Mouse (Mus musculus) inflammation-experienced regulatory T-cells, adult 6 months (primary cell): Measurements from ENCODE around the gene Eef1akmt4. TPM values are rescaled to one million over a fixed set of nuclear protein-coding genes. Genes with fewer than 3 reads are reported as not detected.

Experiments used
- ATAC-seq: one replicate; pipeline ENCODE4 v1.8.0; 2017
- polyA plus RNA-seq, 3 experiments: library from polyadenylated mRNA; unstranded; fragments of 100-300 nt; shearing (Covaris generic); gene quantifications; one replicate each; pipeline ENCODE4 v1.2.1; 2017

The Eef1akmt4 gene
- 10 to 100 TPM; 12.0 to 19.3 (median 18.7) TPM for polyA plus RNA-seq

GRCm38 (mm10) chr16:20611357-20612227 is at the start of gene Eef1akmt4, which contains the start of the genes Gm49333 and Alg3:
Gene Eef1akmt4, plus strand, starts transcription at chr16:20611593.
Gene Gm49333, plus strand, starts transcription at chr16:20611610.
Gene Alg3, minus strand, starts transcription at chr16:20611735.
- ATAC-seq: peak; percentile 96

DNA sequence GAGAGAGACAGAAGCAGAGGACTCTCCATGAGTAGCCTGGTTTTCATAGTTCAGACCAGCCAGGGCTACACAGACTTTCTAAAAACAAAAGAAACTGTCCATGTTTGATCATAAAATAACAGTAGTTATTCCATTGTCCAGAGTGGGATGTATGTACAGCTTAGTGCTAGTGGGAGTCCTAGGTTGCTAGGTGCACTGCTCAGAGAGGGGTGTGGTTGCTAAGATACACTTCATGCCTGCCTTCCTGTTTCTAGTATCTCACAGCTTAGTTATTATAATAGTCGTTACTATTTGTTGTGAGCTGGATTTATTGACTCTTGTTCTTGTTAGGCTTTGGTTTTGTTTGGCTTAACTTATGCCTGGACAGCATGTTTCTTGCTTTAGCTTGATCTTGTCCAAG is 46.3 kb upstream of the Eef1akmt4 start:
- ATAC-seq: no peak

DNA sequence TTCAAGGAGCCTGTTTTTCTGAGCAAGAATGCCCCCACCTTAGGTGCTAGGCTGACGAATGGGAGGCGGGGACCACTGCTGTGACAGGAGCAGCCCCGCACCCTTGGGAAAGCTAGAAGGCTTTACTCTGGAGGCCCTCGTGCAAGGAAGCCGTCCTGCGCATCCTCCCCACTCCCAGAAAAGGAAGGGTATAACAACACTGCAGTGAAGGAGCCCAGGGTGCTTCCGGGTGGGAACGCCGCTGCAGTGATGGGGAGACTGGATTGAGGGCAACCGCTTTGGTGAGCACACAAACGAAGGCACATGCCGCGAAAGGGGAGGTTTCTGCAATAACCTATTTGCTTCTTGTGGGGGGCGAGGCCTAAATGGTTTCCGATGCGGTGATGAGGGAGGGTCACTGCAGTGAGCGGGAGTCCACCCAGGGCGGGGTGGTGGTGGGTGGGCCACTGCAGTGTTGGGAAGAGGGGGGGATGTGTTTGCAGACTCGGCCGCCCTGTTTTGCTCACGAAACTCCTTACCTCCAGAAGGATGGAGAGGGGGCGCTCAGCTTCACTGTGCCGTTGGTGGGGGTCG is 21.9 kb upstream of the Eef1akmt4 start, which contains the start of gene Vwa5b2:
Vwa5b2 (plus strand) TSS at position 106 of the 573 bp plus-strand sequence.
- no peak for ATAC-seq

GRCm38 (mm10) chr16:20589939-20590679 is 21.3 kb upstream of the Eef1akmt4 start:
- no peak for ATAC-seq

DNA sequence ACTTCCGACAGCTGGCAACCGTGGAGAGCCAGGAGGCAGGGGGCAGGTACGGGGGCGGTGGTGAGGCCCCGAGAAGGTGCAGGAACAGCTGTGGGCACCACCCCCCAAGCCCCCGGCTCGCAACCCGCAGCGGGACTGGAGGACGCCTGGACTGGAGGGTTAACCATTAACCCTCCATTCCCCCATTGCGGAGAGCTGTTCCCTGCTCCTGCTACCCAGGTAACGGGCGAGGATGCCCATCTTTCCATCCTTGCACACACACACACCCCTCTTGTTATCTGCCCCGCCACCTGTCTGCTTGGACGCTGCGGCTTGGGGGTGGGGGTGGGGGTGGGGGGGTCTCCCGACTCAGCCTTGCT is 20.7 kb upstream of the Eef1akmt4 start:
- ATAC-seq: no peak

DNA sequence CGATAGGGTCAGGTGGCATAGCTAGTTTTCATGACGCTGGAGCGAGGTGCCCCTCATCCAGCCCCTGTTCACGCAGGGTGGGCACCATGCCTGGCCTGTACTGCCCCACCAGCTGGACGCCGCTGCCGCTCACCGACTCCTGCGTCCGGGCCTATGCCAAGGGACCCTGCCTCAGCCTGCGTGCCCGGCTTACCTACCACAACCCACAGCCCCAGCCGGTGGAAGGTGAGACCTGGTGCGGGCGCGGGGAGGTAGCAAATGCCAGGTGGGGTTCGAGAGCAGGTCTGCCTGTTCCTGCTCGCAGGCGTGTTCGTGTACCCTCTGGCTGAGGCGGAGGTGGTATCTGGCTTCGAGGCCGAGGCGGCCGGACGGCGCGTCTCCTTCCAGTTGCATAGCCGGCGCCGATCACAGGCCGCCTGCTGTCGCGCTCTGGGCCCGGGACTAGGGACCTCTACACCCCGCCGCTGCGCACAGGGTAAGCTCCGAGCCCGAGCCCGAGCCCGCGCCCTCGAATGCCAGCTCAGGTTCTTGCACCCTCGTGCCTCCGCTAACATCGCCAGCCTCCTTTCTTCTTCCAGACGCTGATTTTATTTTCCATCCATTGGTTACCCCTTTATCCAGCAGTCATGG is 20.2 kb upstream of the Eef1akmt4 start:
- no peak for ATAC-seq

GRCm38 (mm10) chr16:20595060-20595673 is 16.2 kb upstream of the Eef1akmt4 start:
- ATAC-seq: no peak

GRCm38 (mm10) chr16:20595737-20596136 is 15.7 kb upstream of the Eef1akmt4 start:
- ATAC-seq: no peak

DNA sequence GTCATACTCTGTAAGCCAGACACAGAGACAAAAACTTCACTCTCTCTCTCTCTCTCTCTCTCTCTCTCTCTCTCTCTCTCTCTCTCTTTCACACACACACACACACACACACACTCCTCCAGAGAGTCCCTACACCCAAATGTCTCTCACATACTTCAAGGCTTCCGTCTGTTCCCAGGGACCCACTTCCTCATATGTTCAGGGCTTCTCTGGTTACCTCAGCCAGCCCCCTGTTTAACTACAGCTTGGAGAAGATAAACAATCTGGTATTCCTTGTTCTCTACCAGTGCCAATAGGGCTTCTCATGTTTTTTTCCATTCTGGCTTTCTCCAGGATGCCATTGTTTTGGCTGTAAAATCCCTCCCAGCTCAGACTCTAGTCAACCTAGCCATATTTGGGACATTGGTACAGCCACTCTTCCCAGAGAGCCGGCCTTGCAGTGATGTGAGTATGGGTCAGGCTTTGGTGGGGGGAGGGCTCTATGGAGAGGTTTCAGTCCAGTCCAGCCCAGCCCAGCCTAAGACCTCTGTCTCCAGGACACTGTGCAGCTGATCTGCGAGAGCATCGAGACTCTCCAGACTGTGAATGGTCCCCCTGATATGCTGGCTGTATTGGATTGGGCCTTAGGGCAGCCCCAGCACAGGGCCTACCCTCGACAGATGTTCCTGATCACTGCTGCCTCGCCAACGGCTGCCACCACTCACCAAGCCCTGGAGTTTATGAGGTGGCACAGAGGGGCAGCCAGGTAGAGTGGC is 14.5 kb upstream of the Eef1akmt4 start:
- no peak for ATAC-seq

GRCm38 (mm10) chr16:20600511-20600910 is 10.9 kb upstream of the Eef1akmt4 start:
- no peak for ATAC-seq

- ATAC-seq: no peak
Measured at GRCm38 (mm10) chr16:20604705-20605104, 6.7 kb upstream of the Eef1akmt4 start.

DNA sequence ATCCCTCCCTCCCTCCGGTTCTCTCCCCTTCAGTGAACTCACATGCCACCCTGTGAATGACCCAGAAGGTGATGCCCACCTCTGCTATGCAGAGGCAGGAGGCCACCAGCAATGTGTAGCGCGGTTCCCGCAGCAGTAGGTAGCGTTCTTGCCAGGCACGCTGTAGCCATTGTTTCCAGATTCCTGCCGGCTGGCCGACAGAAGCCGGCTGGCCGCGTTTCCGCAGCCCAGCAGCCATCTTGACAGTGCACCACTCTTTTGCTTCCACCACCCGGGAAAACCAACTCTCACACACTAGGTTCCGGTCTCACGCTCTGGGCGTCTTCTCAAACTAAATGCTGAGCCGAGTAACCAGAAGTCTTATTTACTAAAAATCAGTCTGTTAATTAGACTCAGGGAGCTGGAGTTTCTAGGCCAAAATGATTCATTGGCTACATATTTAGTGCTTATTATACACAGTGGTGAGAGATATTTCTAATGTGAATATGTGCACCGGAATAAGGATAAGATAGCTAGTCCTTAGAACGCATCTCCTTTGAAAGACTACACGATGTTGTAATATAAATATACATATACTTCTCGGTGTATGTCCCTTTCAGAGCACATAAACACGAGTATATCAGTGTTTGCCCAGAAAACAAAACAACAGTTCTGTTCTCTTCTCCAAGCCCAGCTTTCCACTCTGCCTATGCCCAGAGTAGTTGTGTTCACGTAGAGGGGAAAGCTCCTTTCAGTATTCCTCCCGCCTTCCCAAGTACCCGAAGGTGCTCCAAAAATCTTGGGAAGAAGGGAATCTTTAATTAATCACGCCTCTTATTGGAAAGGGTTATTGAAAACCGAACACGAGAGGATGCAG is 664 bp upstream of the Eef1akmt4 start:
- ATAC-seq: peak; percentile 66

GRCm38 (mm10) chr16:20619541-20620398 is 8.4 kb downstream of the Eef1akmt4 start:
- ATAC-seq: no peak

- no peak for ATAC-seq
Measured at GRCm38 (mm10) chr16:20620399-20620735, 9.0 kb downstream of the Eef1akmt4 start.

- ATAC-seq: peak; percentile 10
Measured at GRCm38 (mm10) chr16:20620751-20621190, 9.4 kb downstream of the Eef1akmt4 start.

GRCm38 (mm10) chr16:20621191-20621990 is 10.0 kb downstream of the Eef1akmt4 start, which contains the start of gene Camk2n2:
Gene Camk2n2, minus strand, starts transcription at chr16:20621287.
- peak; percentile 44 for ATAC-seq

GRCm38 (mm10) chr16:20621991-20622685 is 10.7 kb downstream of the Eef1akmt4 start:
- ATAC-seq: peak; percentile 11

DNA sequence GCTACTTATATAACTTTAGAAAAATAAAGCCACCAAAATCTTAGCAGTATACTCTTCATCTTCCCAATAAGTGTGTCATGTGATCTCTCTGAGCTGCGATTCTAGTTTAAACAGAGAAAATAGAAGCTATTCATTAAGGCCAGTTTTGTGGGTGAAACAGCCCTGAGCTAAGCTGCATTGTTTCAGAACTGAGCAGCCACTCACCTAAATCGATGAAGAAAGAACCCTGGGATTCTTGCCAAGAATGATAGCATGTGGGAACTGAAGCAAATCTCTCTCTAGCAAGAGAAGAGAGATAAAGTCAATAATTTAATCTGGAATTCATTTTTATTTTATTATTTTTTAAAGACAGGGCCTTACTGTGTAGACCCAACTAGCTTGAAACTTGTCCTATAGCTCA is 11.8 kb downstream of the Eef1akmt4 start:
- no peak for ATAC-seq
